Mouse (Mus musculus) cerebellum, adult 2 months (tissue): ENCODE data around the gene Trp53bp2.

Experiments used
- CTCF ChIP-seq: fragments of 200-500 bp; IDR thresholded peaks from 2 replicates; pipeline ENCODE4 v1.5.1; 2011; ENCODE audit warnings: low read depth, mild to moderate bottlenecking, control low read depth, low read length, moderate library complexity, borderline replicate concordance; ENCODE audit not compliant: insufficient read depth
- POLR2A ChIP-seq: fragments of 200-500 bp; IDR thresholded peaks from 2 replicates; pipeline ENCODE4 v1.6.1; 2011; ENCODE audit warnings: low read length, control low read depth, borderline replicate concordance; ENCODE audit not compliant: insufficient read depth

GRCm38 (mm10) chr1:182475005-182475796 lies 66.2 kb downstream of the Trp53bp2 start:
- TF ChIP-seq CTCF = peak; percentile 47; the same call in 1 of the 2 replicates
- TF ChIP-seq POLR2A = no peak
